Mouse (Mus musculus) mesoderm, embryonic 11.5 days (tissue): ENCODE data around the gene Cog5.
A peak's percentile ranks its signal among the peaks of the same experiment; 100 is the strongest.

Experiments
- DNase-seq: peaks from one replicate; pipeline ENCODE4 v3.0.0-alpha.2; 2012; ENCODE audit warnings: low read depth, low spot score

Gene Cog5

DNA sequence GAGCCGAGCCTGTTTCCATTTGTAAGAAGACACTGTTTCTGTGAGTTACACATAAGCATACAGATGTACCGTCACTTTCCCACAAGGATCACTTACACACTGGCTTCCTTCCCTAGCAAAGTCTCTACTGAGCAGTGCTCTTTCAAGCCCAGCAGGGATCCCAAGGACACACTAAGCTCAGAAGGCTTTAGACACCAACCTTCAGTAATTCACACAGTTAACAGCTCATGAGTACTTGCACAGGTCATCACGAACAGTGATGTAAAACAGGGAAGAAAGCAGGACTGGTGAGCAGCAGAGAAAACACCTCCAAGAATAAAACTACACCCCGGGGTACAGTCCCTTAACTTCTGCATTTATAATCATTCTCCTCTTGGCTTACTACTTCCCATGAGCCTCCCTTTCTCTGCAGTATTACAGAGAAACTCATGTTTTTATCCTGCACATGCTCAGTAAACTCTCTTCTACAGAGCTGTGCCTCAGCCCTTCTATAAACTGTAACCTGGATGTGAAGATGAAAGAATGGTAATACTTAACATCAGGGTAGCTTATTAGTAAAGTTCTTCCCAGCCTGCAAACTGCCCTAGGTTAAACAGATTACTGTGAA lies 283.8 kb downstream of the Cog5 start:
- no peak for DNase-seq

DNA sequence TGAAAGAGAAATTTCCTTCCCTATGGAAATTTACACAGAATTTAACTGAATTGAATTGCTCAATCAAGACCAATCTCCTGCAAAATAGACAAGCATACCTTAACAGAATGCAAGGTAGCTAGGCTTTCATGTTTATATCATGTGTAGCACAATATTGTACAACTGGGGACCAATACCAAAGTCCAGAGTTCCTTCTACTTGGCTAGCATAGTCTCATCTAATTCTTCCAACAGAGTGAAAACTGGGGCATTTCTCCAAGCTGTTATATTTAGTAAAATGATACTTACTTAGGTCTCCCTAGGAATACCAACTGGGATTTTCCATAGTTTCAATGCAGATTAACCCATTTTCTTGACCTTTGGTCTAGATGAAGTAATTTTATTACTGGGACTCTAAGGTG lies 284.4 kb downstream of the Cog5 start:
- no peak for DNase-seq

DNA sequence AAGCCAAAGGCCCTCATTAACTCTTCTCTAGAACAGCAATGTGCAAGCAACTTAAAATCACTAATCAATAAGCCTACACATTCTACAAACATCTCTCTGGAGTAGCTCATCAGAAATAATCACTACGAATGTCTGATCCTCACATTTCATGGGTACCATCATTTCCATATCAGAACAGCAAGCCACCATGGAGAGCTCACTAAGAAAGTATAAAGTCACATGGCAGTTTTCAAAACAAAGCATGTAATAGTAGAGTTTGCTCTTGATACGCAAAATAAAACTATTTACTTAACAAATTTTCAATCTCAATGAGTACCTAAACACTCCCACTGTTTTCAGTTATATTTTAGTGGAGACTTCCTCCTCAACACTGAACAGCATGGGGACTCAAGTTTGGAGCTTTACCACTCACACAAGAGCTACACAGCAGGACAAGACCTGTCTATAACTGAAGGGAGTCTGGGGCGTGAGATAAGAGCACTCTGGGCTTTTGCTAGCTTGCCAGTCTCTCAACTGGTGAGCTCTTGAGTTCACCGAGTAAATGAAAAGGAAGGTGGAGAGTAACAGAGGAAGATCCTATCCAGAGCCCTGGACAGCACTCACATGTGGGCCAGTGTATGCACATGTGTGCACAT lies 288.5 kb downstream of the Cog5 start:
- DNase-seq, result no peak

DNA sequence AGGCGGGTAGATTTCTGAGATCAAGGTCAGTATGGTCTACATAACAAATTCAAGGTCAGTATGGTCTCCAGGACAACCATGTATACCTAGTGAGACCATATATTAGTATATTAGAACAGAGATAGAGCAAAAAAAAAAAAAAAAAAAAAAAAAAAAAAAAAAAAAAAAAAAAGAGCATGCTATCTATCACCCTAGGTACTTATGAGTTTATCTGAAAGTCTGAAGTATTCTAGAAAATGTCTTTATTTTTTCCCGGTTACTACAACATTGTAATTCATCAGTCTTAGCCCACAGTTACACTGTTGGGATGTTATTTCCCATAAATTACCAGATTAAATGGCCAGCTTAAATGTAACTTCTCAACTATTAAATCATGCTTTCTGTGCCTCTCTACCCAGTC lies 289.7 kb downstream of the Cog5 start:
- DNase-seq, result no peak

DNA sequence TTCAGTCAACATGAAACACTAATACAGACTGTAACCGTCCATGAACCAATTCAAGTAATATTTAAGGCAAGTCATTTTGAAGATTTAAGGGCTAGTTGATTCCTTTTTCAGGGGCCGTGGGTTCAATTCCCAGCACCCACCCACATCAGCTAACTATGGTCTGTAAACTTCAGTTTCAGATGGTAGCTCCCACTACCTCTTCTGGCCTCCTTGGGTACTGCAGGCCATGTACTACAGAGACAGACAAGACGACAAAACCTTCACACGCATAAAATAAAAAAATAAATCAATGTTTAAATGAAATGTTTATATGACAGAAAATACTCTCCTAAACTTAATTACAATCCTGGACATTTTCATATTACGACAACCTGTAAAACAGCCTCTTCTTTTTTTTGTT lies 292.8 kb downstream of the Cog5 start:
- peak; percentile 17 for DNase-seq

DNA sequence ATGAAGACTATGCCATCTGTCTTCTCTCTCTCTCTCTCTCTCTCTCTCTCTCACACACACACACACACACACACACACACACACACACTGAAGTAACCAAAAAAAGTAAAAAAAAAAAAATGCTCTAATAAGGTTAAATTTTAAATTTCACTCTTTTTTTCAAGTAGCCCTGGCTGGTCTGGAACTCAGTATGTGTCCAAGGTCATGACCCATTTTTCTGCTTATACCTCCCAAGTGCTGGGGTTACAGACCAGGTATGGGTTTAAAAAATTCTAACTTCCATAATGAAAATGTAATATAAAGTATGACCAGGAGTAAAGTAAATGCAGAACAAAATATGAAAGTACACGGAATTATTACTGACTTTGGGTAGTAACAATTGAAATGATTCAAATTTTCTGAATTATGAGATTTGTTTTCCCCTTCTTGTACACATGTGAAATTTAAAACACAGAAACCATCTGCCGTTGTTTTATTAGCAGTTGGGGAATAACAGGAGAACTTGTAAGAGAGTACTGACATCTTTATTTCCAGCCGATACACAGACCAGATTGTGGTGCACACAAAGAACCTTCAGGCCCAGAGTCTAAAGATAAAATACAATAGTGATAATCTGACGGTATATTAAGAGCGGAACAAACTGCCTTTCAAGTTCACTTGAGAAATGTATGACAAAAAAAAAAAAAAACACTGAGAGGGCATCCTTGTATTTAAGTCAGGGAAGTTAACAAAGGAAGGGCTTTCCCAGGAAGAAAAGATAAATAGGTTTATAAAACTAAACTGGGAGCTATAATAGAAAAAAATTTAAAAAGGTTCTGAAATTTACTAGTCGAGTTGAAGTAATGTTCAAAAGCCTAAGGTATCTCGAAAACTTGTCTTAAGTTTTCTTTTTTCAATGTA lies 293.7 kb downstream of the Cog5 start:
- peak; percentile 15 for DNase-seq

DNA sequence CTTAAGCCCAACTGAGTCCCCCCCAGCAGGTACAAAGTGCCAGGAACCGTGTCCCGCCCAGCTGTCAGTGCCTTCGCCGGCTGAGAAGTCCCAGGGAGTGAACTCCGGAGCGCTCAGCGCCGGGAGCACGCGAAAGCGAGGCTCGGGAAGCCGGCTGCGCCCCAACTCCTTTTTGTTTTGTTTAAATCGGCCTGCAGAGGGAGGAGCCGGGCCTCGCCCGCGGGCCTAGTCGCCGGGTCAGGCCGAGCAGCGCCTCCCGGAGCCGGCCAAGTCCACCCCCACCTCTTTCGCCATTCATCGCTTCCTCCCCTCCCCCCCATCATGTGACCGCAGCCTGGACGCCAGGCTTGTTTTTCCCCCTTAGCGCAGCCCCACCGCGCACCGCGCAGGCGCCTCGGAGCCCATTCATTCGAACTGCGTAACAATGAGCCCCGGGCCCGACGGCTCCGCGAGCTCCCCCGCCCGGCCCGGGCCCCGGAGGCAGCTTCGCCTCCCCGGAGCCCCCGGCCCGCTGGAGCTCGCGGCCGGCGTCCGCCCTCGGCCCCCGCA lies 294.6 kb downstream of the Cog5 start:
- peak; percentile 98 for DNase-seq

GRCm38 (mm10) chr12:31949759-31950658 lies 295.3 kb downstream of the Cog5 start, which contains the start of gene Hbp1:
Gene Hbp1, minus strand, starts transcription at chr12:31950535.
- DNase-seq, result peak; percentile 99

DNA sequence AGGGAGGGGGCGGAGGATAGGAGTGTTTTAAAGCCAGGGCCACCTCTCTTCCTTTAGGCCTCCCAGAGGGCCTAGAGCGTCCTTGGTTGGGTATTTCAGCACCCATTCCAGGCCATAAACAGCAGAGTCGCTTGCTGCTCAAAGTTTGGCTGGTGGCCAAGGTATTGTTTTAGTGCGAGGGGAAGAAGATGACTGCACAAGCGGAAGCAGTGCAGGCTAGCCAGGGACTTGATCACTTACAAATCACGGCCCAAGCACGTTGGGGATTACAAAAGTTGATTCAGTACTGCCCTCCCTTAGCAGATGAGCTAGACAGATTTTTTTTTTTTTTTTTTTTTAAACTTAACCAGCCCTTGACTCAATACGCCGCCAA lies 296.0 kb downstream of the Cog5 start:
- DNase-seq, result no peak

- DNase-seq, result no peak
These were observed 301.2 kb downstream of the Cog5 start for GRCm38 (mm10) chr12:31955843-31956242.

GRCm38 (mm10) chr12:31964074-31964473 lies 309.4 kb downstream of the Cog5 start:
- no peak for DNase-seq

- no peak for DNase-seq
These were observed 311.0 kb downstream of the Cog5 start for GRCm38 (mm10) chr12:31965517-31966212.

- DNase-seq, result no peak
These were observed 311.7 kb downstream of the Cog5 start for GRCm38 (mm10) chr12:31966405-31966804.

DNA sequence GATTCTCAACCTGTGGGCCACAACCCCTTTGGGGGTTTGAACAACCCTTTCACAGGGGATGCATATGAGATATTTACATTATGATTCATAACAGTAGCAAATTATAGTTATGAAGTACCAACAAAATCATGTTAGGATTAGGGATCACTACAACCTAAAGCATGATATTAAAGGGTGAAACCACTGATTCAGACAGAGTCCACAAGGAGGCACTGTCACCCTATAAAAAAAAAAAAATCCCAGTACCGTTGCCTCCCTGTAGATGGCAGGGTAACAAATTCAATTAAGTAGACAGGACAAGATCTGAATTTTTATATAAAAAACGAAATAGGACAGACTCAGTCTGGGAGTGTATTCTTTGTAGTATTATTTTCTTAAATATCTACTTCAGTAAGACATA lies 312.9 kb downstream of the Cog5 start:
- DNase-seq, result peak; percentile 77

- DNase-seq, result no peak
These were observed 314.4 kb downstream of the Cog5 start for GRCm38 (mm10) chr12:31969111-31969510.

DNA sequence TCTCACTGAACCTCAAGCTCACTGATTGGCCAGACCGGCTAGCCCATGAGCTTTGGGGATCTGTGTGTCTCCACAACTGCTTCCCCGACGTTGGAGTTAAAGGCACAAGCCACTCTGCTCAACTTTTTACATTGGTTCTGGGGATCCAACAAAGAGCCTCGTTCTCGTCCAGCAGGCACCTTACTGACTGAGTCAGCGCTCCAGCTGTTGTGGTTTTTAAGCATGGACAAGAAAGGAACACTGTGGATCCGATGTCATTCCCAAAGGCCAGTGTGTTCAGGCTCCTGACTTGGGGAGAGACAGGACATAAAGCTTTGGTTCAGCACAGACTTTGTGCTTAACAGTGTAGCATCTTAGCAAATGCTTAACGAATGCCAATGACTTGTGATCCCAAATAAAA lies 316.9 kb downstream of the Cog5 start:
- no peak for DNase-seq

GRCm38 (mm10) chr12:31973473-31974172 lies 319.0 kb downstream of the Cog5 start:
- DNase-seq, result peak; percentile 27

DNA sequence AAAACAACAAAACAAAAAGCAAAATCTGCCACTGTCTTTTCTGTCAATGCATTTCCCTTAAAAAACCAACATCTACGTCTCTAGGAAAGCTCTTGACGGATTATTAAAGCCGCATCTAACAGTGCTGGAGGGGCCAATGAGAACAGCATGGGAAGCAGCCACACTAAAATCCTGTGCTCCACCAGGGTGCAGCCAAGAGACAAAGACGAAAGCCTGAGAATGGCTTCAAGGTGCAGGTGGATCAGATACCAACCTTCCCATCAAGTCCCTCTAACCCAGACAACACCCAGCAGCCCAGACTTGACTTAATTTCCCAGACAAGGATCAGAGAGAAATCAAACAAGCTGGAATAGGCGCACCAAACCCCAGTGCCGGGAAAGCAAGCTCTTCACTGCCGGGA lies 321.9 kb downstream of the Cog5 start:
- DNase-seq, result no peak

GRCm38 (mm10) chr12:31977613-31978195 lies 323.0 kb downstream of the Cog5 start:
- DNase-seq, result no peak

DNA sequence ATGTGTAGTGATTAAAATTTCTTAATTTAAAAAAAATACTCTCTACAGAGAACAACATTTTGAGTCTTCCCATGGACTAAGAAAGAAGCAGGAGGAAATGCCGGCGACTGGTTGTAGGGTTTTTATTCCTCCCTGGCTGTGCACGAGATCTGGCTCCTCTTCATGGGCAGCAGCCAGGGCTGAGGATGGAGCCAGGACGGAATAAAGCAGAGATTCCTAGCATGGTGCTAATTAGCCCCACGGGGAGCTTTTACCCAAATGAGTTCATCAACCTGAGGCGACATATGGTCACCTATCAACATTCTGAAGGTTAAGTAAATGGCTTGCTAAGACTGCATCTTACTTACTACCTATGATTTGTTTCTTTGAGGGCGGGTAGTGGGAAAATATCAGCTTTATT lies 328.6 kb downstream of the Cog5 start:
- no peak for DNase-seq
